Mouse (Mus musculus): ENCODE measurements at regions not wholly inside any gene's neighbourhood (a gene's known extent, or its start where the extent isn't known, plus 50 kb on each side); places are given as distances from the start of the nearest gene placed in this dataset.
"Not testable (repeated sequence)": the region's sequence is repeated elsewhere in the genome, so short reads cannot be mapped to it uniquely, and the experiment has no call there.

GRCm38 (mm10) chr10:10116442-10116841 lies 215.6 kb upstream of the Stxbp5 start:
- Histone ChIP-seq H3K9ac (no peak overlapping the region), H3K27me3 (no peaks in the 10 kb centered on the region), H3K4me1 (replicated peaks) (no peaks in the 10 kb centered on the region), H3K27ac (replicated peaks) (no peak overlapping the region), H3K36me3 (no peaks in the 10 kb centered on the region), H3K4me2 (no peak overlapping the region), H3K9me3 (no peaks in the 10 kb centered on the region), H3K4me3 (no peak overlapping the region)
- 80% methylated on average over 2 of the region's 2 CpGs for WGBS
- ATAC-seq (ENCODE audit: low read depth), result no peak

- no peak for ATAC-seq (ENCODE audit: low read depth)
- H3K4me1 ChIP-seq (replicated peaks), result no peaks in the 10 kb centered on the region
- H3K27me3 ChIP-seq, result no peaks in the 10 kb centered on the region
- no peak overlapping the region for H3K9ac ChIP-seq
- no peak overlapping the region for H3K4me3 ChIP-seq
- H3K4me2 ChIP-seq, result no peak overlapping the region
- no peak overlapping the region for H3K27ac ChIP-seq (replicated peaks)
- no peaks in the 10 kb centered on the region for H3K36me3 ChIP-seq
- no peaks in the 10 kb centered on the region for H3K9me3 ChIP-seq
Observed at GRCm38 (mm10) chr10:10113256-10113655, 212.4 kb upstream of the Stxbp5 start.

- Histone ChIP-seq H3K9me3 (no peaks in the 10 kb centered on the region), H3K9ac (no peak overlapping the region), H3K4me1 (replicated peaks) (peaks cover 6% of the 10 kb centered on the region; the same call in 1 of the 2 replicates), H3K27me3 (no peaks in the 10 kb centered on the region), H3K36me3 (no peaks in the 10 kb centered on the region), H3K4me3 (no peak overlapping the region), H3K27ac (replicated peaks) (no peak overlapping the region), H3K4me2 (no peak overlapping the region)
- WGBS, result 91% methylated on average over 4 of the region's 4 CpGs
- ATAC-seq (ENCODE audit: low read depth), result no peak
Observed at GRCm38 (mm10) chr10:10111055-10111454, 210.2 kb upstream of the Stxbp5 start.

- H3K4me1 ChIP-seq (replicated peaks), result peaks cover 6% of the 10 kb centered on the region; the same call in 1 of the 2 replicates
- H3K36me3 ChIP-seq, result no peaks in the 10 kb centered on the region
- WGBS, result 68% methylated on average over 8 of the region's 8 CpGs
- ATAC-seq (ENCODE audit: low read depth), result no peak
- H3K27me3 ChIP-seq, result no peaks in the 10 kb centered on the region
- no peak overlapping the region for H3K9ac ChIP-seq
- no peak overlapping the region for H3K27ac ChIP-seq (replicated peaks)
- no peak overlapping the region for H3K4me2 ChIP-seq
- H3K9me3 ChIP-seq, result no peaks in the 10 kb centered on the region
- H3K4me3 ChIP-seq, result no peak overlapping the region
Observed at GRCm38 (mm10) chr10:10109867-10110266, 209.0 kb upstream of the Stxbp5 start.

GRCm38 (mm10) chr10:10107123-10107525 lies 206.2 kb upstream of the Stxbp5 start:
- 50% methylated on average over 3 of the region's 3 CpGs for WGBS
- Histone ChIP-seq H3K4me1 (replicated peaks) (peaks cover 6% of the 10 kb centered on the region; the same call in 1 of the 2 replicates), H3K4me2 (no peak overlapping the region), H3K27me3 (no peaks in the 10 kb centered on the region), H3K27ac (replicated peaks) (no peak overlapping the region), H3K9me3 (no peaks in the 10 kb centered on the region), H3K36me3 (no peaks in the 10 kb centered on the region), H3K9ac (no peak overlapping the region), H3K4me3 (no peak overlapping the region)
- ATAC-seq (ENCODE audit: low read depth), result peak; percentile 59

GRCm38 (mm10) chr10:10106646-10107045 lies 205.8 kb upstream of the Stxbp5 start:
- H3K9ac ChIP-seq, result no peak overlapping the region
- peaks cover 6% of the 10 kb centered on the region; the same call in 1 of the 2 replicates for H3K4me1 ChIP-seq (replicated peaks)
- no peaks in the 10 kb centered on the region for H3K27me3 ChIP-seq
- no peak overlapping the region for H3K27ac ChIP-seq (replicated peaks)
- no peak overlapping the region for H3K4me3 ChIP-seq
- WGBS, result 80% methylated on average over 1 of the region's 1 CpGs
- H3K9me3 ChIP-seq, result no peaks in the 10 kb centered on the region
- no peaks in the 10 kb centered on the region for H3K36me3 ChIP-seq
- H3K4me2 ChIP-seq, result no peak overlapping the region
- ATAC-seq (ENCODE audit: low read depth), result no peak

- WGBS, result 82% methylated on average over 2 of the region's 2 CpGs
- H3K4me1 ChIP-seq (replicated peaks), result no peaks in the 10 kb centered on the region
- H3K4me2 ChIP-seq, result no peak overlapping the region
- H3K9me3 ChIP-seq, result no peaks in the 10 kb centered on the region
- no peak overlapping the region for H3K4me3 ChIP-seq
- no peaks in the 10 kb centered on the region for H3K36me3 ChIP-seq
- H3K9ac ChIP-seq, result no peak overlapping the region
- ATAC-seq (ENCODE audit: low read depth), result no peak
- no peak overlapping the region for H3K27ac ChIP-seq (replicated peaks)
- no peaks in the 10 kb centered on the region for H3K27me3 ChIP-seq
Observed at GRCm38 (mm10) chr10:10101641-10102040, 200.8 kb upstream of the Stxbp5 start.

- no peak for ATAC-seq (ENCODE audit: low read depth)
- no peaks in the 10 kb centered on the region for H3K4me1 ChIP-seq (replicated peaks)
- no peak overlapping the region for H3K27ac ChIP-seq (replicated peaks)
- WGBS, result 90% methylated on average over 1 of the region's 1 CpGs
- H3K9me3 ChIP-seq, result no peaks in the 10 kb centered on the region
- no peak overlapping the region for H3K9ac ChIP-seq
- H3K36me3 ChIP-seq, result no peaks in the 10 kb centered on the region
- no peak overlapping the region for H3K4me3 ChIP-seq
- H3K4me2 ChIP-seq, result no peak overlapping the region
- H3K27me3 ChIP-seq, result no peaks in the 10 kb centered on the region
Observed at GRCm38 (mm10) chr10:10098521-10098920, 197.6 kb upstream of the Stxbp5 start.

GRCm38 (mm10) chr10:10094113-10094512 lies 193.2 kb upstream of the Stxbp5 start:
- Histone ChIP-seq H3K4me1 (replicated peaks) (no peaks in the 10 kb centered on the region), H3K36me3 (no peaks in the 10 kb centered on the region), H3K4me3 (no peak overlapping the region), H3K9ac (no peak overlapping the region), H3K27me3 (no peaks in the 10 kb centered on the region), H3K27ac (replicated peaks) (no peak overlapping the region), H3K9me3 (no peaks in the 10 kb centered on the region), H3K4me2 (no peak overlapping the region)
- 78% methylated on average over 1 of the region's 1 CpGs for WGBS
- no peak for ATAC-seq (ENCODE audit: low read depth)

- WGBS, result 86% methylated on average over 2 of the region's 2 CpGs
- H3K36me3 ChIP-seq, result no peaks in the 10 kb centered on the region
- no peaks in the 10 kb centered on the region for H3K4me1 ChIP-seq (replicated peaks)
- H3K9me3 ChIP-seq, result no peaks in the 10 kb centered on the region
- ATAC-seq (ENCODE audit: low read depth), result no peak
- no peak overlapping the region for H3K4me3 ChIP-seq
- no peak overlapping the region for H3K9ac ChIP-seq
- H3K27ac ChIP-seq (replicated peaks), result no peak overlapping the region
- H3K27me3 ChIP-seq, result no peaks in the 10 kb centered on the region
- no peak overlapping the region for H3K4me2 ChIP-seq
Observed at GRCm38 (mm10) chr10:10093713-10094112, 192.8 kb upstream of the Stxbp5 start.

GRCm38 (mm10) chr10:10085934-10086333 lies 185.1 kb upstream of the Stxbp5 start:
- H3K4me1 ChIP-seq (replicated peaks), result no peaks in the 10 kb centered on the region
- no peak for ATAC-seq (ENCODE audit: low read depth)
- H3K36me3 ChIP-seq, result no peaks in the 10 kb centered on the region
- no peak overlapping the region for H3K4me3 ChIP-seq
- no peaks in the 10 kb centered on the region for H3K9me3 ChIP-seq
- no peak overlapping the region for H3K27ac ChIP-seq (replicated peaks)
- no peak overlapping the region for H3K9ac ChIP-seq
- 86% methylated on average over 4 of the region's 4 CpGs for WGBS
- H3K4me2 ChIP-seq, result no peak overlapping the region
- no peaks in the 10 kb centered on the region for H3K27me3 ChIP-seq

- Histone ChIP-seq H3K4me3 (no peak overlapping the region), H3K4me1 (replicated peaks) (no peaks in the 10 kb centered on the region), H3K27ac (replicated peaks) (no peak overlapping the region), H3K36me3 (no peaks in the 10 kb centered on the region), H3K4me2 (no peak overlapping the region), H3K9me3 (no peaks in the 10 kb centered on the region), H3K9ac (no peak overlapping the region), H3K27me3 (no peaks in the 10 kb centered on the region)
- ATAC-seq (ENCODE audit: low read depth), result no peak
Observed at GRCm38 (mm10) chr10:10070146-10070545, 169.3 kb upstream of the Stxbp5 start.

- not testable (repeated sequence) for ATAC-seq (ENCODE audit: low read depth); H3K9ac ChIP-seq; H3K4me1 ChIP-seq (replicated peaks); H3K4me3 ChIP-seq; H3K36me3 ChIP-seq; H3K27me3 ChIP-seq; H3K9me3 ChIP-seq; H3K4me2 ChIP-seq; H3K27ac ChIP-seq (replicated peaks)
Observed at GRCm38 (mm10) chr10:10069704-10070103, 168.8 kb upstream of the Stxbp5 start.

All from neural tube, embryonic 13.5 days (tissue).